ENCODE assay signal across 28 mouse cellular contexts in genomic region chr6:84726876-84727275, GRCm38 (mm10).
DNase-seq lines count a peak whose midpoint lies in the region; ATAC-seq and TF ChIP-seq lines count a peak whose summit lies in the region.
"Had no signal": no experiment of that assay in that cellular context is flagged by ENCODE, and none has a peak within 500 bp of the region (broad histone marks: within the 10 kb centered on the region; RNA-seq: fewer than 3 reads in every experiment).

No protein-coding gene starts in this region.

- H3K36me3 ChIP-seq in embryonic facial prominence, embryonic 14.5 days (ENCODE audit: control insufficient read depth, insufficient read depth, low read length), result no peaks in the 10 kb centered on the region
- no peaks in the 10 kb centered on the region for H3K36me3 ChIP-seq in embryonic facial prominence, embryonic 10.5 days (replicated peaks)
- H3K36me3 ChIP-seq in limb, embryonic 14.5 days (ENCODE audit: control insufficient read depth, insufficient read depth, low read length), result no peaks in the 10 kb centered on the region
- H3K36me3 ChIP-seq in limb, embryonic 10.5 days, result no peaks in the 10 kb centered on the region
- H3K36me3 ChIP-seq: G1E; heart, embryonic 10.5 days; heart, embryonic 15.5 days; hindbrain, embryonic 12.5 days; limb, embryonic 12.5 days; midbrain, embryonic 10.5 days had no signal

- no peak for ATAC-seq in embryonic facial prominence, embryonic 14.5 days (ENCODE audit: low read depth)
- ATAC-seq in limb, embryonic 14.5 days (ENCODE audit: low FRiP score, low read depth), result no peak
- no peak for ATAC-seq in megakaryocyte-erythroid progenitor cell, adult 5-6 weeks (replicated peaks; ENCODE audit: low FRiP score, low TSS enrichment, poor library complexity, severe bottlenecking)
- ATAC-seq: hindbrain, postnatal 0 days; intestine, embryonic 16.5 days; midbrain, embryonic 16.5 days had no signal

- no peaks in the 10 kb centered on the region for H3K4me1 ChIP-seq in embryonic facial prominence, embryonic 14.5 days (ENCODE audit: control insufficient read depth, insufficient read depth, low read length)
- H3K4me1 ChIP-seq in embryonic facial prominence, embryonic 10.5 days, result no peaks in the 10 kb centered on the region
- no peaks in the 10 kb centered on the region for H3K4me1 ChIP-seq in limb, embryonic 14.5 days (ENCODE audit: control insufficient read depth, insufficient read depth, low read length)
- no peaks in the 10 kb centered on the region for H3K4me1 ChIP-seq in limb, embryonic 10.5 days
- H3K4me1 ChIP-seq: heart, embryonic 10.5 days; hindbrain, embryonic 12.5 days; limb, embryonic 12.5 days; midbrain, embryonic 10.5 days had no signal

- no peak overlapping the region for H3K4me2 ChIP-seq in embryonic facial prominence, embryonic 14.5 days (ENCODE audit: low read depth, low read length)
- no peak overlapping the region for H3K4me2 ChIP-seq in limb, embryonic 14.5 days (replicated peaks; ENCODE audit: low read depth, low read length, severe bottlenecking)
- H3K4me2 ChIP-seq: heart, embryonic 15.5 days; hindbrain, embryonic 12.5 days; limb, embryonic 12.5 days; liver, embryonic 11.5 days had no signal

- H3K9me3 ChIP-seq in embryonic facial prominence, embryonic 14.5 days (ENCODE audit: control insufficient read depth, low read length), result peaks cover 13% of the 10 kb centered on the region
- H3K9me3 ChIP-seq in embryonic facial prominence, embryonic 10.5 days, result peaks cover 2% of the 10 kb centered on the region; the same call in 1 of the 2 replicates
- H3K9me3 ChIP-seq in limb, embryonic 14.5 days (ENCODE audit: control insufficient read depth, low read length), result peaks cover 10% of the 10 kb centered on the region; the same call in 1 of the 2 replicates
- no peaks in the 10 kb centered on the region for H3K9me3 ChIP-seq in limb, embryonic 10.5 days (replicated peaks)
- H3K9me3 ChIP-seq: G1E; heart, embryonic 10.5 days had no signal

- no peak for TF ChIP-seq POLR2A in limb, embryonic 14.5 days (IDR thresholded peaks at IDR 0.05; ENCODE audit: borderline replicate concordance, extremely low read depth, insufficient read depth, insufficient read length)
- no peak for TF ChIP-seq POLR2A in brain, embryonic 14.5 days (IDR thresholded peaks at IDR 0.05; ENCODE audit: borderline replicate concordance, extremely low read depth, insufficient read depth, insufficient read length, poor library complexity, severe bottlenecking)

- H3K27me3 ChIP-seq in embryonic facial prominence, embryonic 14.5 days (replicated peaks; ENCODE audit: control insufficient read depth, insufficient read depth, low read length), result no peaks in the 10 kb centered on the region
- H3K27me3 ChIP-seq in embryonic facial prominence, embryonic 10.5 days (replicated peaks; ENCODE audit: low read depth, poor library complexity, severe bottlenecking), result no peaks in the 10 kb centered on the region
- no peaks in the 10 kb centered on the region for H3K27me3 ChIP-seq in limb, embryonic 14.5 days (ENCODE audit: control insufficient read depth, insufficient read depth, low read length)
- no peaks in the 10 kb centered on the region for H3K27me3 ChIP-seq in limb, embryonic 10.5 days (ENCODE audit: low read depth, poor library complexity, severe bottlenecking)
- H3K27me3 ChIP-seq: heart, embryonic 15.5 days; hindbrain, embryonic 12.5 days; limb, embryonic 12.5 days had no signal

- TF ChIP-seq CTCF in brain, embryonic 14.5 days (IDR thresholded peaks at IDR 0.05; ENCODE audit: borderline replicate concordance, extremely low read depth, insufficient read depth, insufficient read length), result no peak

- no peak overlapping the region for H3K4me3 ChIP-seq in embryonic facial prominence, embryonic 14.5 days (ENCODE audit: low read depth, low read length)
- H3K4me3 ChIP-seq in embryonic facial prominence, embryonic 10.5 days, result no peak overlapping the region
- no peak overlapping the region for H3K4me3 ChIP-seq in limb, embryonic 14.5 days (replicated peaks; ENCODE audit: low read length)
- H3K4me3 ChIP-seq in limb, embryonic 10.5 days, result no peak overlapping the region
- H3K4me3 ChIP-seq: heart, embryonic 10.5 days; heart, embryonic 15.5 days; hindbrain, embryonic 12.5 days; limb, embryonic 12.5 days; midbrain, embryonic 10.5 days had no signal

- no peak overlapping the region for H3K9ac ChIP-seq in embryonic facial prominence, embryonic 14.5 days (ENCODE audit: low read depth, low read length)
- H3K9ac ChIP-seq in limb, embryonic 14.5 days (ENCODE audit: low read depth, low read length, severe bottlenecking), result no peak overlapping the region
- H3K9ac ChIP-seq: heart, embryonic 15.5 days; hindbrain, embryonic 12.5 days; limb, embryonic 12.5 days had no signal

- H3K27ac ChIP-seq in embryonic facial prominence, embryonic 14.5 days (replicated peaks; ENCODE audit: low read depth, low read length), result no peak overlapping the region
- H3K27ac ChIP-seq in embryonic facial prominence, embryonic 10.5 days (replicated peaks), result no peak overlapping the region
- H3K27ac ChIP-seq in limb, embryonic 14.5 days (replicated peaks; ENCODE audit: low read depth, low read length), result no peak overlapping the region
- no peak overlapping the region for H3K27ac ChIP-seq in limb, embryonic 10.5 days
- H3K27ac ChIP-seq: heart, embryonic 10.5 days; heart, embryonic 15.5 days; hindbrain, embryonic 12.5 days; hindbrain, postnatal 0 days; kidney, postnatal 0 days; limb, embryonic 12.5 days; midbrain, embryonic 10.5 days had no signal

- peak; percentile 63 for DNase-seq in embryonic facial prominence, embryonic 14.5 days (ENCODE audit: low spot score)
- no peak for DNase-seq in embryonic facial prominence, embryonic 10.5 days (ENCODE audit: low spot score)
- peak; percentile 10 for DNase-seq in limb, embryonic 14.5 days (ENCODE audit: low spot score)
- DNase-seq in limb, embryonic 10.5 days (ENCODE audit: low spot score), result no peak
- peak; percentile 56 for DNase-seq in 3T3-L1 (ENCODE audit: low read depth, low spot score)
- DNase-seq in brain, embryonic 14.5 days (ENCODE audit: low read depth), result peak; percentile 21
- DNase-seq: adrenal gland, adult 2 months; adrenal gland, postnatal 36 days; cerebellum, adult 8-10 months; cerebellum, postnatal 25 days; gastrocnemius, postnatal 14 days; heart, postnatal 36 days; kidney, adult 8-10 months; kidney, postnatal 4 days; spleen, adult 18-20 months; thymus, postnatal 14 days had no signal

Comparison
In these comparisons a context has a peak if more than half of its experiments do, and no peak if none do; other contexts are left out.
1. DNase-seq: peak in embryonic facial prominence, embryonic 14.5 days (single experiment), limb, embryonic 14.5 days (single experiment), 3T3-L1 (single experiment) and brain, embryonic 14.5 days (single experiment); none in embryonic facial prominence, embryonic 10.5 days (single experiment) and limb, embryonic 10.5 days (single experiment).